Mouse (Mus musculus) gastrocnemius, adult 2 months (tissue): ENCODE data around the gene Drd5. TPM values are rescaled to one million over a fixed set of nuclear protein-coding genes. Genes with fewer than 3 reads are reported as not detected.

ENCODE experiments used
- DNase-seq: peaks from one replicate; pipeline ENCODE4 v3.0.0; 2022
- H3K27ac ChIP-seq: fragments of 200-600 bp; 2 replicates; pipeline ENCODE4 v1.8.1; 2022; ENCODE audit warnings: mild to moderate bottlenecking
- H3K4me3 ChIP-seq: fragments of 200-600 bp; 2 replicates; pipeline ENCODE4 v1.8.1; 2022; ENCODE audit warnings: mild to moderate bottlenecking, moderate library complexity
- CTCF ChIP-seq: fragments of 200-600 bp; IDR thresholded peaks from 2 replicates; pipeline ENCODE4 v1.8.1; 2022; ENCODE audit warnings: antibody characterized with exemption, mild to moderate bottlenecking, moderate library complexity
- intact Hi-C: fragments of 180-260 bp; cut with DNase I; formaldehyde crosslinking; loops from one replicate; pipeline ENCODE4 v1.15.1; 2025
- total RNA-seq, 2 experiments: library from RNA; stranded (reverse); gene quantifications; 2 replicates each; pipeline ENCODE4 v1.2.3; 2021

Drd5 gene
- total RNA-seq, 2 experiments from 2014 or later: not detected

GRCm38 (mm10) chr5:38305241-38305640 is 13.9 kb upstream of the Drd5 start:
- intact Hi-C loops: loop anchor here (5.0 kb wide), 1 partner anchor 282 kb away; no protein-coding TSS in a partner anchor
- H3K4me3 ChIP-seq: no peak overlapping the region
- DNase-seq: no peak
- H3K27ac ChIP-seq: no peak overlapping the region
- TF ChIP-seq CTCF: no peak

- DNase-seq: peak; percentile 89
- peak overlapping the region; percentile 70 for H3K4me3 ChIP-seq
- TF ChIP-seq CTCF: peak; percentile 91
- intact Hi-C loops: loop anchor here (1.0 to 5.0 kb wide), 3 partner anchors 170 to 325 kb away; no protein-coding TSS in a partner anchor
- H3K27ac ChIP-seq: no peak overlapping the region
Observed at GRCm38 (mm10) chr5:38307255-38308101, 11.7 kb upstream of the Drd5 start.

- no peak overlapping the region for H3K27ac ChIP-seq
- intact Hi-C loops: loop anchor here (5.0 kb wide), 1 partner anchor 278 kb away; no protein-coding TSS in a partner anchor
- DNase-seq: peak; percentile 56
- no peak overlapping the region for H3K4me3 ChIP-seq
- peak; percentile 60 for TF ChIP-seq CTCF
Observed at GRCm38 (mm10) chr5:38308873-38309272, 10.3 kb upstream of the Drd5 start.

GRCm38 (mm10) chr5:38309795-38310194 is 9.4 kb upstream of the Drd5 start:
- no peak for TF ChIP-seq CTCF

GRCm38 (mm10) chr5:38333381-38333780 is 14.2 kb downstream of the Drd5 start:
- intact Hi-C loops: no loop called here
- no peak for TF ChIP-seq CTCF
- no peak for DNase-seq
- H3K27ac ChIP-seq: no peak overlapping the region
- no peak overlapping the region for H3K4me3 ChIP-seq

More at GRCm38 (mm10) chr5:38309795-38310194, 9.4 kb upstream of the Drd5 start:
- intact Hi-C loops: loop anchor here (5.0 kb wide), 1 partner anchor 278 kb away; no protein-coding TSS in a partner anchor
- no peak overlapping the region for H3K4me3 ChIP-seq
- no peak for DNase-seq
- H3K27ac ChIP-seq: no peak overlapping the region

- peak; percentile 7; the same call in 1 of the 2 replicates for TF ChIP-seq CTCF
- no peak for DNase-seq
- intact Hi-C loops: no loop called here
- Histone ChIP-seq H3K27ac (no peak overlapping the region), H3K4me3 (no peak overlapping the region)
Observed at GRCm38 (mm10) chr5:38334582-38334981, 15.4 kb downstream of the Drd5 start.

GRCm38 (mm10) chr5:38343101-38343500 is 23.9 kb downstream of the Drd5 start:
- intact Hi-C loops: no loop called here
- TF ChIP-seq CTCF: no peak
- no peak for DNase-seq
- H3K27ac ChIP-seq: no peak overlapping the region
- H3K4me3 ChIP-seq: no peak overlapping the region

GRCm38 (mm10) chr5:38346646-38347432 is 27.7 kb downstream of the Drd5 start:
- TF ChIP-seq CTCF: no peak
- Histone ChIP-seq H3K4me3 (no peak overlapping the region), H3K27ac (no peak overlapping the region)
- no peak for DNase-seq
- intact Hi-C loops: no loop called here

GRCm38 (mm10) chr5:38350351-38350929 is 31.3 kb downstream of the Drd5 start:
- intact Hi-C loops: no loop called here
- no peak for DNase-seq
- no peak overlapping the region for H3K27ac ChIP-seq
- H3K4me3 ChIP-seq: no peak overlapping the region
- TF ChIP-seq CTCF: no peak

GRCm38 (mm10) chr5:38356927-38357326 is 37.8 kb downstream of the Drd5 start:
- TF ChIP-seq CTCF: no peak
- intact Hi-C loops: no loop called here

GRCm38 (mm10) chr5:38359716-38360115 is 40.5 kb downstream of the Drd5 start:
- intact Hi-C loops: no loop called here
- Histone ChIP-seq H3K27ac (no peak overlapping the region), H3K4me3 (no peak overlapping the region)
- DNase-seq: no peak
- no peak for TF ChIP-seq CTCF

More at GRCm38 (mm10) chr5:38356927-38357326, 37.8 kb downstream of the Drd5 start:
- Histone ChIP-seq H3K27ac (no peak overlapping the region), H3K4me3 (no peak overlapping the region)
- DNase-seq: no peak

- Histone ChIP-seq H3K4me3 (no peak overlapping the region), H3K27ac (no peak overlapping the region)
- TF ChIP-seq CTCF: no peak
- intact Hi-C loops: no loop called here
- no peak for DNase-seq
Observed at GRCm38 (mm10) chr5:38364396-38364795, 45.2 kb downstream of the Drd5 start.
